Mouse (Mus musculus) megakaryocyte progenitor cell, adult 5-6 weeks (primary cell): Measurements from ENCODE around the gene Top3b. TPM values are rescaled to one million over a fixed set of nuclear protein-coding genes. Genes with fewer than 3 reads are reported as not detected.
A peak's percentile ranks its signal among the peaks of the same experiment; 100 is the strongest.
"Not testable (repeated sequence)": the region's sequence is repeated elsewhere in the genome, so short reads cannot be mapped to it uniquely, and the experiment has no call there.

ENCODE experiments used
- ATAC-seq: replicated peaks from 2 replicates; pipeline ENCODE4 v1.8.0; 2016; ENCODE audit warnings: mild to moderate bottlenecking, moderate TSS enrichment, inconsistent platforms; ENCODE audit not compliant: poor library complexity
- total RNA-seq, 2 experiments: library from RNA; stranded (forward) in 1 of 2; stranded (reverse) in 1 of 2; fragments of 157-497, 149-512 nt in 1 of 2; fragments of 200-1000 nt in 1 of 2; gene quantifications; 2 replicates each; pipeline versions ENCODE4 v1.2.3 to v1.2.4; 2015 to 2017

The Top3b gene
- 81.0 and 89.2 TPM in 2 replicates for total RNA-seq (2015)
- 104 and 108 TPM in 2 replicates for total RNA-seq (2017)

DNA sequence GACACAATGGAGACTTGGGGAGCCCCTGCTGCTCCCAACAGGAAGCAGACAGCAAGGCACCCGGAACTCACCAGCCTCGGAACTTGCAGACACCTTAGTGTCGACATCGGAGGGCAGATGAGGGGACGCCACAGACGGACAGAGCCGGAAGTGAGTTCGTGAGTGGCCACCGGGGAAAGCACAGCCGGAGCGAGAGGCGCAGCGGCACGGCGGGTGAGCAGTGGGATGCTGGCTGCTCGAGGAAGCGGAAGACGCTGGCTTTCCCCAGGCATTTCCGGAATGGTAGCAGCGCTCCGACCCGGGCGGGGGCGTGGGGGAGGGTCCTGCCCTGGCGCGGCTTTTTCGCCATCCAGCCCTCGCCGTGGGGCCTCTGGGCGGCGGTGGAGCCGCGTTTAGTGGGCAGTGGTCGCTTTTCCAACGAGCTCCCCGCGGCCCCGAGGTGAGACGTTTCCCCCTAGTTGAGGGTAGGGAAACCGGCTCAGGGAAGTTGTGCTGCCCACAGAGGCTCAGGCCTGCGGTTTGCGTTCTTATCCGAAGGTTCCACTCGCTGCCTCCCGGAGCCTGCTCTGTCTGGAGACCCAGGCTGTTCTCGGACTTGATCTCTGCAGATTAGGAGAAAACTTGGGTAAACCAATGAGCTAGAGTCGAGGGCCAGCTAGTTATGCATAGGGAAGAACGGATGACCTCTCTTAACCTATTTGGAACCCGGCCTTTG, at the start of gene Top3b, which contains the start of gene Vpreb1:
Gene Top3b (plus strand): TSS at position 120 of the 715 bp plus-strand sequence.
Gene Vpreb1 (minus strand): TSS at position 227 of the 715 bp plus-strand sequence.
- peak; percentile 98 for ATAC-seq

DNA sequence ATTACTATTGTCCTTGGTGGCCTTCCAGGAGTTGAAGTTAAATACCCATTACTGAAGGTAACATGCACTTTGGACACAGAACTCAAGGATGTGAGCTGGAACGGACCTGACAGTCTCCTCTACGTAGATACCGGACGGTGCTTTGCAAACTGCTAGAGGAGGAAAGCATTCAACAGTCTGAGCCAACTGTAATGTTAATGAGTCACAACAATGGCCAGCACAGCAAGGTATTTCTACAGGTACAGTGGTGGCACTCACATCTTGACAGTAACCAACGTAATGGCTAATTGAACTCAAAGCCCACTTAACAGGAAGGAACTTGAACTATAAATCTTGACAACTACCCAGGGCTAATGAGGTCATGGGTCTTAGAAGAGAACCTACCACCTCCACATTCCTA, 45.1 kb upstream of the Top3b start:
- ATAC-seq, result no peak

DNA sequence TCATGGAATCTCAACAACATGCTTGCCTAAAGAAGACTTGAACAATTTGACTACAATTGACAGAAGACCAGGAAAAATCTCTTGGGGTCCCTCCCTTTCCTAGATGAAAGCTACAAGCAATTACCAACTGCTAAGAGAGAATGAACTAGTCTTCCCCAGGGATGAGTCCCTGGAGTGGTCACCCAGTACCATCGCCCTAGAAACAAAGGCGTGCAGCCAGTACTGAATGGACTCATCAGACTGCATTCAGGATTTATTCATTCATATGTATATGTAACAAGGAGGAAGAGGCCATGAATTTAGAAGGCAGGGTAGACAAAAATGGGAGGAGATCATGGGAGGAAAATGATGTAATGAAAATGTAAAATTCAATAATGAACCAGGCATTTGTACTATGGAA, 44.3 kb upstream of the Top3b start:
- ATAC-seq, result no peak

- peak; percentile 100 for ATAC-seq
Observed at GRCm38 (mm10) chr16:16828757-16829615, 41.5 kb upstream of the Top3b start, which contains the start of gene Spag6l. Gene Spag6l (minus strand): TSS chr16:16829456.

DNA sequence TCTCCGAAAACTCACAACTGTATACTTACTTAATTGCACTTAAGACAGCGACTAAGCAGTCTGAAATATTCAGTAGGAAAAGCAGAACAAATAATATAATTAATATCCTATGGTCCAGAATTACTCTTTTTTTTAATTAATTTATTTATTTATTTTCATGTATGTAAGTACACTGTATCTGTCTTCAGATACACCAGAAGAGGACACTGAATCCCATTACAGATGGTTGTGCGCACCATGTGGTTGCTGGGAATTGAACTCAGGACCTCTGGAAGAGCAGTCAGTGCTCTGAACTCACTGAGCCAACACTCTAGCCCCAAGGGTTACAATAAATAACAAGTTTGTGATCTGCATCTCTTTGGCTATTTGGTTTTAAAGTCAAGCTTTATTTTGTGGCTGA, 40.9 kb upstream of the Top3b start:
- no peak for ATAC-seq

DNA sequence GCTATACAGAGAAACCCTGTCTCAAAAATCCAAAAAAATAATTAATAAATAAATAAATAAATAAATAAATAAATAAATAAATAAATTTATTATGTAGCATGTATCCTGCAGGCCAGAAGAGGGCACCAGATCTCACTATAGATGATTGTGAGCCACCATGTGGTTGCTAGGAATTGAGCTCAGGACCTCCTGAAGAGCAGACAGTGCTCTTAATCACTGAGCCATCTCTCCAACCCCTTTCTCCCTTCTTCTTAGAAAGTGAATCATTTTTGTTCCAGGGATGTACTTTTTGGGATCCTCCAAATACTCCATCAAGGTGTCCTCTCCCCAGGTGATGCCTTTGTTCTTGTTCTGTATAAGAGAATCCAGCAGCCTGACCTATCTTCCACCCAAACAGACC, 21.3 kb upstream of the Top3b start:
- ATAC-seq, result no peak

DNA sequence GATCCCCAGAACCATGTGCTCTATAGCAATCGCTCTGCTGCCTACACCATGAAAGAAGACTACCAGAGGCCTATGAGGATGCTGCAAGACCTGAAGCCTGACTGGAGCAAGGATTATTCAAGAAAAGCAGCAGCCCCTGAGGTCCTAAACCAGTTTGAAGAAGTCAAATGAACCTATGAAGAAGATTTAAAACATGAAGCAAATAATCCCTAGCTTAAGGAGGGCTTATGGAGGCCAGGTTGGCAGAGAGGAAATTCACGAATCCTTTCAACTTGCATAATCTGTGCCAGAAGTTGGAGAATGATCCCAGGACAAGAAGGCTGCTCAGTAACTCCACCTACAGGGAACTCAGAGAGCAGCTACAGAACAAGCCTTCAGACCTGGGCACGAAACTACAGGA, 18.1 kb upstream of the Top3b start:
- no peak for ATAC-seq

DNA sequence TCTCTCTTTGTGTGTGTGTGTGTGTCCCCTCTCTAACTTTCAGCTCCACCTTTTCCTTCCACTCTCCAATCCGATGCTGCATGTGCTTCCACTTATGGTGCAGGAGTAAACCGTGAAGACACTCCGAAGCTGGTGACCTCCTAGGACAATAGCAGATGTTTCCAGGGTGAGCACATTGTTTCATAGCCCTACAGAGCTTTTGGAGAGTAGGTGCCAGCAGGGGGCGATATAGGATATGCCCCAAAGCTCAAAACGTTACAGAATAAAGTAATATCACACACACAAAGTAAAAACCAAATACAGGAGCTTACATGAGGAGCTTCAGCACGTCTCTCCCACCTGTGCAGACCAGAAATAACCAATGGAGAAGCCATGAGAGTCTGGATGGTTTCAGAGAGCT, 15.7 kb upstream of the Top3b start:
- peak; percentile 80 for ATAC-seq

- ATAC-seq, result no peak
Observed at GRCm38 (mm10) chr16:16855541-16855940, 15.0 kb upstream of the Top3b start.

- ATAC-seq, result not testable (repeated sequence)
Observed at GRCm38 (mm10) chr16:16856054-16856453, 14.5 kb upstream of the Top3b start.

DNA sequence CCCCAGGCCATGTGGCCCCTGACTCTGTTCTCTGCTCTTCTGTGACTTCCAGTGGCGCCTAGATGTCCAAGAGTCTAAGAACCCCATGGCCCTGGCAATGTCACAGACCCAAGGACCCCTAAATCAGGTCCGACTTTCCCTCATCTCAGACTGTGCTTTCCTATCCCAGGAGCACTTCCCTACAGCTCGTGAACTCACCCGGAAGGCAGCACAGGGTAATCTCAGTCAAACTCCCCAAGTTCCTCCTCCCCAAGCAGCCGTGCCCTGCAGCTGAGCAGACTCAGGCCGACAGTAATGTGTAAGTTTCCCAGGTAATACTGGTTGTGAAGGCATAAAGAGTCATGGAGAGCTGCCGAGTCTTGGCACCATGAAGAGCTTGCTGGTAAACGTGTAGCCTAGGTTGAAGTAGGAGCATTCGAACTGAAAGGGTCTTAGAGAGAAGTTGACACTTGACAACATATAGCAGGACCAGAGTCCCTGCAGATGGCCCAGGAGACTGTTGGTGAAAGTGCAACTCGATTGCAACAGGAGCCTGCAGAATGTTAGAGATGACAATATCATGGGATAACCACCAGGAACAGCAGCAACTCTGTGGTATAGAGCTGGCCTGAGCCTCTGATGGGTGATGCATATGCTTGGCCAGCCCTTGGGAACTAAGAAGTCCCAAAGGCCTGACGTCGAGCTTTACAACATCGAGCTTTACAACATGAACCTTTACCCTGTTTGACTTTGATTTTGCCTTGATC, 13.6 kb upstream of the Top3b start:
- ATAC-seq, result peak; percentile 57

DNA sequence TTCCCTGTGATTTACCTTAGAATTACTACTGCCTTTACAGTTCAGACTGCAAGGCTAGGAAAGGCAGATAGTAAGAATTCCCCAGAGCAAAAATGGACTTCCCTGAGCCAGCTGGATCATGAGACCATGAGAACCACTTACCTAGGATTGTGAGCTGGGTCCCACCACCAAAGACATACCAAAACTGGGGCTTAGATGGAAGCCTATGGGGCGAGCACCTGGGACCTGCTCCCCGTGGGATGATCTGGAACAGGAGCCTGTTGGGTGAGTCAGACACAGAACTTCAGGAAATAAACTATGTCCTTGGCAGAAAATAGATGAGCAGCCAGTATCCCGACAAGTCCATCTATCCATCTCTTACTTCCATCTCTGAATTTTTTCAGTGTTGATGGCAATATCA, 8.2 kb upstream of the Top3b start:
- ATAC-seq, result no peak

DNA sequence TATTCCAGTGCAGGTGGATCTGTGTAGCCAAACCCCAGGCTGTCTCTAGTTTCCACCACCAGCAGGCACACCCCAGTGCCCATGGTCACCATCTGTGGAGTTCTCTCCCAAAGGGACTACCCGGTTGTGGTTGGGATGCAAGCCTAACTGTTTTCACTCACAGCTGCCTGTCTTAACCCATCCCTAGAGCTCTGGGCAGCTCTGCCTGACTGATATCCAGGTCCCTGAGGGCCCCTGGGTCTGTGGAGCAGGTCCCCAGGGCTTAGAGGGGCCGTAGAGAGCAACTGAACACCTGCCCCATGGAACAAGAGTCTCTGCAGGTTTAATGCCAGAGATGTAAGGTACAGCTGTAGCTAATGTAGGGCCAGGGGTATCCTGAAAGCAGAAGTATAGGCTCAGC, 6.6 kb upstream of the Top3b start, which contains the start of gene Igll1:
Gene Igll1 (minus strand): TSS at position 8 of the 400 bp plus-strand sequence.
- no peak for ATAC-seq

- ATAC-seq, result peak; percentile 97
Observed at GRCm38 (mm10) chr16:16865217-16865616, 5.3 kb upstream of the Top3b start.

- ATAC-seq, result no peak
Observed at GRCm38 (mm10) chr16:16865696-16866561, 4.6 kb upstream of the Top3b start.

GRCm38 (mm10) chr16:16870241-16870616, 307 bp upstream of the Top3b start:
- ATAC-seq, result no peak

- no peak for ATAC-seq
Observed at GRCm38 (mm10) chr16:16879025-16879424, 8.5 kb downstream of the Top3b start.

- ATAC-seq, result no peak
Observed at GRCm38 (mm10) chr16:16888341-16888740, 17.8 kb downstream of the Top3b start.

DNA sequence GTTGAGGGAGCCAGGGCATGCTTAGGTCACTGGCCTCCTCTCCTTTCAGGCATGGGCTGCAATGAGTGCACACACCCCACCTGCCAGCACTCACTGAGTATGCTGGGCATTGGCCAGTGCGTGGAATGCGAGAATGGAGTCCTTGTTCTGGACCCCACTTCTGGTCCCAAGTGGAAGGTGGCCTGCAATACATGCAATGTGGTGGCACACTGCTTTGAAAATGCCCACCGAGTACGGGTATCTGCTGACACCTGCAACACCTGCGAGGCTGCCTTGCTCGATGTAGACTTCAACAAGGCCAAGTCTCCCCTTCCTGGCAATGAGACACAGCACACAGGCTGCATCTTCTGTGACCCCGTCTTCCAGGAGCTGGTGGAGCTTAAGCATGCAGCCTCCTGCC, 21.8 kb downstream of the Top3b start:
- ATAC-seq, result no peak

DNA sequence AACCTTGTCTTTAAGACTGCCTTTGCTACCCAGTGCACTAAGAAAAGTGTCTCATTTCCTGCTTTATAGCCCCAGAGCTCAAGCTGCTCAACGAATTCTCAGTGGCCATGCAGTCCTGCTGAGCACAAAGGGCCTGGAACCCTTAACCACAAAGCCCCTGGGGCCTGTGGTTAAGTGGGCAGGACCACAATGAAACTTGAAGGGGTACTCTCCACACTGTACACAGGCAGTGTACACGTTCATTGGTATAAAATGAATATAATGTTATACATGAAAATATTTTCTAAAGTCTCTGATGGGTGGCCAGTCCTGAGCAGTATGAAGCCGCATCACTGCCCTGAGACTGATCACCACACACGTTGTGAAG, 25.5 kb downstream of the Top3b start:
- ATAC-seq, result peak; percentile 24
